Mouse (Mus musculus): ENCODE results near the gene Klri2. TPM values are rescaled to one million over a fixed set of nuclear protein-coding genes. Genes with fewer than 3 reads are reported as not detected.
"Not testable (repeated sequence)": the region's sequence is repeated elsewhere in the genome, so short reads cannot be mapped to it uniquely, and the experiment has no call there.

The Klri2 gene
- total RNA-seq (2021): not detected
- long read RNA-seq: 0 reads

GRCm38 (mm10) chr6:129740069-129740721, at the start of gene Klri2:
Gene Klri2 (minus strand): TSS chr6:129740484.
- DNase-seq (ENCODE audit: low spot score in 2 of 2): no peak

- DNase-seq (ENCODE audit: low spot score in 2 of 2): not testable (repeated sequence)
Measured at GRCm38 (mm10) chr6:129784170-129784569, 43.9 kb upstream of the Klri2 start, which contains the start of gene Gm156. Gene Gm156 (minus strand): TSS chr6:129784270.

- DNase-seq (ENCODE audit: low spot score in 2 of 2): no peak
Measured at GRCm38 (mm10) chr6:129747654-129748032, 7.4 kb upstream of the Klri2 start.

GRCm38 (mm10) chr6:129747016-129747653, 6.9 kb upstream of the Klri2 start:
- DNase-seq (ENCODE audit: low spot score in 2 of 2): no peak

GRCm38 (mm10) chr6:129746151-129746550, 5.9 kb upstream of the Klri2 start:
- DNase-seq (ENCODE audit: low spot score in 2 of 2): no peak

- no peak for DNase-seq (ENCODE audit: low spot score in 2 of 2)
Measured at GRCm38 (mm10) chr6:129736414-129736813, 3.9 kb downstream of the Klri2 start.

GRCm38 (mm10) chr6:129727237-129727636, 13.0 kb downstream of the Klri2 start:
- DNase-seq (ENCODE audit: low spot score in 2 of 2): no peak

GRCm38 (mm10) chr6:129721390-129721789, 18.9 kb downstream of the Klri2 start:
- DNase-seq (ENCODE audit: low spot score in 2 of 2): no peak

GRCm38 (mm10) chr6:129720487-129720886, 19.8 kb downstream of the Klri2 start:
- no peak for DNase-seq (ENCODE audit: low spot score in 2 of 2)

GRCm38 (mm10) chr6:129717032-129717431, 23.3 kb downstream of the Klri2 start, which contains the start of gene Klri1:
Gene Klri1 (minus strand): TSS chr6:129717132.
- no peak for DNase-seq (ENCODE audit: low spot score in 2 of 2)

- DNase-seq (ENCODE audit: low spot score in 2 of 2): no peak
Measured at GRCm38 (mm10) chr6:129713566-129713965, 26.7 kb downstream of the Klri2 start.

- not testable (repeated sequence) for DNase-seq (ENCODE audit: low spot score in 2 of 2)
Measured at GRCm38 (mm10) chr6:129691436-129691835, 48.8 kb downstream of the Klri2 start.

- no peak for DNase-seq (ENCODE audit: low spot score in 2 of 2)
Measured at GRCm38 (mm10) chr6:129680379-129680778, 59.9 kb downstream of the Klri2 start.

Small RNAs within 50 kb of the gene (microRNA-seq; reads per million reads assigned to microRNA genes)
- gene Mir680-1: 0 reads per million in 2 experiments

Other genes with a start within 250 kb of the Klri2 start
- not detected for gene Olr1, start 233.3 kb downstream of the Klri2 start, total RNA-seq (2021)
- not detected for gene Tmem52b, start 227.9 kb downstream of the Klri2 start, total RNA-seq (2021)
- 100 to 1,000 TPM; 386 to 427 TPM for gene Gabarapl1, start 207.3 kb downstream of the Klri2 start, total RNA-seq (2021)
- gene Klre1, start 162.6 kb downstream of the Klri2 start, total RNA-seq (2021): not detected
- gene Klrd1, start 148.7 kb downstream of the Klri2 start, total RNA-seq (2021): not detected
- not detected for gene Klrk1, start 116.6 kb downstream of the Klri2 start, total RNA-seq (2021)
- not detected for gene Klrc3, start 97.1 kb downstream of the Klri2 start, total RNA-seq (2021)
- gene Klrc2, start 79.8 kb downstream of the Klri2 start, total RNA-seq (2021): not detected
- not detected for gene Klrc1, start 61.5 kb downstream of the Klri2 start, total RNA-seq (2021)
- gene Klri1, start 23.4 kb downstream of the Klri2 start, total RNA-seq (2021): not detected
- not detected for gene Gm156, start 43.8 kb upstream of the Klri2 start, total RNA-seq (2021)
- not detected for gene Gm17631, start 122.2 kb upstream of the Klri2 start, total RNA-seq (2021)
- gene Klra17, start 136.2 kb upstream of the Klri2 start, total RNA-seq (2021): not detected
- not detected for gene Klra5, start 177.2 kb upstream of the Klri2 start, total RNA-seq (2021)